7 mouse cellular contexts compared by ENCODE assay signal in genomic region chr2:57919102-57919731, GRCm38 (mm10).
DNase-seq lines count a peak whose midpoint lies in the region; ATAC-seq lines count a peak whose summit lies in the region.

No protein-coding gene starts in this region.

- H3K27ac ChIP-seq in hindbrain, embryonic 14.5 days: no peak overlapping the region
- H3K27ac ChIP-seq in limb, embryonic 15.5 days: peak overlapping the region; percentile 59; the same call in 1 of the 2 replicates

- H3K4me2 ChIP-seq in hindbrain, embryonic 14.5 days (replicated peaks): 0 out of 2 replicates have a peak overlapping the region, but pooled peaks have one; percentile 11
- peak overlapping the region; percentile 38 for H3K4me2 ChIP-seq in limb, embryonic 15.5 days

- WGBS in hindbrain, embryonic 14.5 days: 54% methylated on average over 14 of the region's 14 CpGs
- 18% methylated on average over 14 of the region's 14 CpGs for WGBS in limb, embryonic 15.5 days

- H3K9me3 ChIP-seq in hindbrain, embryonic 14.5 days (ENCODE audit: control insufficient read depth, low read length): peaks cover 9% of the 10 kb centered on the region; the same call in 1 of the 2 replicates
- no peaks in the 10 kb centered on the region for H3K9me3 ChIP-seq in limb, embryonic 15.5 days

- H3K4me1 ChIP-seq in hindbrain, embryonic 14.5 days (replicated peaks; ENCODE audit: control insufficient read depth, insufficient read depth, low read length): no peaks in the 10 kb centered on the region
- no peaks in the 10 kb centered on the region for H3K4me1 ChIP-seq in limb, embryonic 15.5 days

- DNase-seq in right cerebral cortex, adult 2 months (ENCODE audit: low spot score in 2 of 2): peak; percentile 72 to 74
- no peak for DNase-seq in right cerebral cortex, adult 18-20 months
- DNase-seq in T-cell, adult 2 months (ENCODE audit: low spot score): peak; percentile 13
- peak; percentile 65 for DNase-seq in embryo, embryonic 10 days (ENCODE audit: low spot score)
- peak; percentile 83 for DNase-seq in hindbrain, embryonic 14.5 days (ENCODE audit: low spot score)
- DNase-seq in retina, postnatal 1 day: peak; percentile 61

- no peak overlapping the region for H3K9ac ChIP-seq in hindbrain, embryonic 14.5 days
- H3K9ac ChIP-seq in limb, embryonic 15.5 days: no peak overlapping the region

- no peaks in the 10 kb centered on the region for H3K36me3 ChIP-seq in hindbrain, embryonic 14.5 days (replicated peaks; ENCODE audit: control insufficient read depth, insufficient read depth)
- no peaks in the 10 kb centered on the region for H3K36me3 ChIP-seq in limb, embryonic 15.5 days

- no peaks in the 10 kb centered on the region for H3K27me3 ChIP-seq in hindbrain, embryonic 14.5 days (ENCODE audit: control insufficient read depth, insufficient read depth, low read length)
- no peaks in the 10 kb centered on the region for H3K27me3 ChIP-seq in limb, embryonic 15.5 days

- no peak overlapping the region for H3K4me3 ChIP-seq in hindbrain, embryonic 14.5 days (replicated peaks; ENCODE audit: low read length)
- peak overlapping the region; percentile 27 for H3K4me3 ChIP-seq in limb, embryonic 15.5 days

- no peak for ATAC-seq in hindbrain, embryonic 14.5 days (ENCODE audit: low FRiP score)
- no peak for ATAC-seq in limb, embryonic 15.5 days (ENCODE audit: insufficient number of reproducible peaks, low FRiP score, low TSS enrichment, low read depth)
